Mouse (Mus musculus): Measurements from ENCODE around the gene Cryl1. TPM values are rescaled to one million over a fixed set of nuclear protein-coding genes. Genes with fewer than 3 reads are reported as not detected.

The Cryl1 gene
- polyA plus RNA-seq, 1 experiment from 2014 or later: 27.4 TPM

- Histone ChIP-seq H3K27ac (no peak overlapping the region), H3K9me3 (no peaks in the 10 kb centered on the region), H3K27me3 (no peaks in the 10 kb centered on the region), H3K4me1 (peaks cover 10% of the 10 kb centered on the region), H3K4me2 (no peak overlapping the region), H3K4me3 (no peak overlapping the region), H3K36me3 (no peaks in the 10 kb centered on the region), H3K9ac (no peak overlapping the region)
- ATAC-seq (ENCODE audit: borderline replicate concordance, extremely low read depth, low FRiP score, low TSS enrichment): no peak
- WGBS: 82% methylated on average over 5 of the region's 5 CpGs
These were observed 1.1 kb downstream of the Cryl1 start for GRCm38 (mm10) chr14:57397221-57397620.

- Histone ChIP-seq H3K9me3 (no peaks in the 10 kb centered on the region), H3K4me3 (no peak overlapping the region), H3K36me3 (no peaks in the 10 kb centered on the region), H3K4me1 (peaks cover 10% of the 10 kb centered on the region), H3K27ac (no peak overlapping the region), H3K4me2 (no peak overlapping the region), H3K27me3 (no peaks in the 10 kb centered on the region), H3K9ac (no peak overlapping the region)
- no peak for ATAC-seq (ENCODE audit: borderline replicate concordance, extremely low read depth, low FRiP score, low TSS enrichment)
- whole genome bisulfite sequencing: 72% methylated on average over 2 of the region's 2 CpGs
These were observed 2.9 kb downstream of the Cryl1 start for GRCm38 (mm10) chr14:57395470-57395869.

- no peaks in the 10 kb centered on the region for H3K4me1 ChIP-seq
- H3K4me2 ChIP-seq: no peak overlapping the region
- H3K9ac ChIP-seq: no peak overlapping the region
- no peaks in the 10 kb centered on the region for H3K27me3 ChIP-seq
- H3K4me3 ChIP-seq: no peak overlapping the region
- no peaks in the 10 kb centered on the region for H3K9me3 ChIP-seq
- WGBS: 55% methylated on average over 5 of the region's 5 CpGs
- no peaks in the 10 kb centered on the region for H3K36me3 ChIP-seq
- H3K27ac ChIP-seq: no peak overlapping the region
- ATAC-seq (ENCODE audit: borderline replicate concordance, extremely low read depth, low FRiP score, low TSS enrichment): no peak
These were observed 6.1 kb downstream of the Cryl1 start for GRCm38 (mm10) chr14:57392278-57392677.

GRCm38 (mm10) chr14:57391621-57392020 lies 6.7 kb downstream of the Cryl1 start:
- no peak overlapping the region for H3K4me2 ChIP-seq
- 67% methylated on average over 4 of the region's 4 CpGs for WGBS
- ATAC-seq (ENCODE audit: borderline replicate concordance, extremely low read depth, low FRiP score, low TSS enrichment): no peak
- H3K9me3 ChIP-seq: no peaks in the 10 kb centered on the region
- H3K27ac ChIP-seq: no peak overlapping the region
- no peaks in the 10 kb centered on the region for H3K27me3 ChIP-seq
- H3K9ac ChIP-seq: no peak overlapping the region
- no peaks in the 10 kb centered on the region for H3K4me1 ChIP-seq
- H3K36me3 ChIP-seq: no peaks in the 10 kb centered on the region
- H3K4me3 ChIP-seq: no peak overlapping the region

- Histone ChIP-seq H3K9ac (no peak overlapping the region), H3K4me2 (no peak overlapping the region), H3K9me3 (no peaks in the 10 kb centered on the region), H3K27ac (no peak overlapping the region), H3K4me1 (no peaks in the 10 kb centered on the region), H3K4me3 (no peak overlapping the region), H3K36me3 (no peaks in the 10 kb centered on the region), H3K27me3 (no peaks in the 10 kb centered on the region)
- 52% methylated on average over 14 of the region's 14 CpGs for WGBS
- no peak for ATAC-seq (ENCODE audit: borderline replicate concordance, extremely low read depth, low FRiP score, low TSS enrichment)
These were observed 11.4 kb downstream of the Cryl1 start for GRCm38 (mm10) chr14:57386758-57387561.

- Histone ChIP-seq H3K4me1 (no peaks in the 10 kb centered on the region), H3K9ac (no peak overlapping the region), H3K9me3 (no peaks in the 10 kb centered on the region), H3K4me3 (no peak overlapping the region), H3K4me2 (no peak overlapping the region), H3K27ac (no peak overlapping the region), H3K36me3 (no peaks in the 10 kb centered on the region), H3K27me3 (no peaks in the 10 kb centered on the region)
- ATAC-seq (ENCODE audit: borderline replicate concordance, extremely low read depth, low FRiP score, low TSS enrichment): no peak
- WGBS: 71% methylated on average over 5 of the region's 5 CpGs
These were observed 12.7 kb downstream of the Cryl1 start for GRCm38 (mm10) chr14:57385667-57386066.

GRCm38 (mm10) chr14:57377531-57377930 lies 20.8 kb downstream of the Cryl1 start:
- WGBS: 55% methylated on average over 5 of the region's 5 CpGs
- no peak overlapping the region for H3K4me3 ChIP-seq
- ATAC-seq (ENCODE audit: borderline replicate concordance, extremely low read depth, low FRiP score, low TSS enrichment): no peak
- no peaks in the 10 kb centered on the region for H3K4me1 ChIP-seq
- H3K27ac ChIP-seq: no peak overlapping the region
- no peak overlapping the region for H3K4me2 ChIP-seq
- no peaks in the 10 kb centered on the region for H3K36me3 ChIP-seq
- H3K9me3 ChIP-seq: no peaks in the 10 kb centered on the region
- H3K27me3 ChIP-seq: no peaks in the 10 kb centered on the region
- no peak overlapping the region for H3K9ac ChIP-seq

GRCm38 (mm10) chr14:57376956-57377355 lies 21.4 kb downstream of the Cryl1 start:
- no peaks in the 10 kb centered on the region for H3K4me1 ChIP-seq
- H3K4me3 ChIP-seq: no peak overlapping the region
- no peaks in the 10 kb centered on the region for H3K36me3 ChIP-seq
- no peak for ATAC-seq (ENCODE audit: borderline replicate concordance, extremely low read depth, low FRiP score, low TSS enrichment)
- H3K4me2 ChIP-seq: no peak overlapping the region
- no peak overlapping the region for H3K9ac ChIP-seq
- 74% methylated on average over 9 of the region's 9 CpGs for WGBS
- H3K27ac ChIP-seq: no peak overlapping the region
- no peaks in the 10 kb centered on the region for H3K27me3 ChIP-seq
- H3K9me3 ChIP-seq: no peaks in the 10 kb centered on the region

- WGBS: 57% methylated on average over 8 of the region's 8 CpGs
- H3K9me3 ChIP-seq: no peaks in the 10 kb centered on the region
- H3K36me3 ChIP-seq: no peaks in the 10 kb centered on the region
- no peak overlapping the region for H3K27ac ChIP-seq
- H3K4me3 ChIP-seq: no peak overlapping the region
- H3K9ac ChIP-seq: no peak overlapping the region
- H3K27me3 ChIP-seq: no peaks in the 10 kb centered on the region
- no peak for ATAC-seq (ENCODE audit: borderline replicate concordance, extremely low read depth, low FRiP score, low TSS enrichment)
- no peaks in the 10 kb centered on the region for H3K4me1 ChIP-seq
- no peak overlapping the region for H3K4me2 ChIP-seq
These were observed 22.3 kb downstream of the Cryl1 start for GRCm38 (mm10) chr14:57376016-57376415.

- ATAC-seq (ENCODE audit: borderline replicate concordance, extremely low read depth, low FRiP score, low TSS enrichment): no peak
- no peak overlapping the region for H3K4me2 ChIP-seq
- no peak overlapping the region for H3K27ac ChIP-seq
- H3K27me3 ChIP-seq: no peaks in the 10 kb centered on the region
- no peaks in the 10 kb centered on the region for H3K4me1 ChIP-seq
- H3K36me3 ChIP-seq: no peaks in the 10 kb centered on the region
- 66% methylated on average over 9 of the region's 9 CpGs for WGBS
- no peaks in the 10 kb centered on the region for H3K9me3 ChIP-seq
- no peak overlapping the region for H3K9ac ChIP-seq
- no peak overlapping the region for H3K4me3 ChIP-seq
These were observed 23.1 kb downstream of the Cryl1 start for GRCm38 (mm10) chr14:57375205-57375604.

GRCm38 (mm10) chr14:57372348-57373102 lies 25.8 kb downstream of the Cryl1 start:
- Histone ChIP-seq H3K9me3 (no peaks in the 10 kb centered on the region), H3K27me3 (no peaks in the 10 kb centered on the region), H3K36me3 (no peaks in the 10 kb centered on the region), H3K4me1 (no peaks in the 10 kb centered on the region), H3K27ac (no peak overlapping the region), H3K4me2 (no peak overlapping the region), H3K9ac (no peak overlapping the region), H3K4me3 (no peak overlapping the region)
- WGBS: 43% methylated on average over 8 of the region's 8 CpGs
- no peak for ATAC-seq (ENCODE audit: borderline replicate concordance, extremely low read depth, low FRiP score, low TSS enrichment)

GRCm38 (mm10) chr14:57367327-57367726 lies 31.0 kb downstream of the Cryl1 start:
- Histone ChIP-seq H3K9ac (no peak overlapping the region), H3K27ac (no peak overlapping the region), H3K9me3 (no peaks in the 10 kb centered on the region), H3K4me2 (no peak overlapping the region), H3K4me1 (no peaks in the 10 kb centered on the region), H3K27me3 (no peaks in the 10 kb centered on the region), H3K4me3 (no peak overlapping the region), H3K36me3 (no peaks in the 10 kb centered on the region)
- no peak for ATAC-seq (ENCODE audit: borderline replicate concordance, extremely low read depth, low FRiP score, low TSS enrichment)
- WGBS: 40% methylated on average over 4 of the region's 4 CpGs
